Mouse (Mus musculus): ENCODE measurements around the gene Stk24.

GRCm38 (mm10) chr14:121339951-121340401 is 39.8 kb downstream of the Stk24 start:
- TF ChIP-seq CTCF (IDR thresholded peaks at IDR 0.05) = no peak
- no peak for TF ChIP-seq EP300 (IDR thresholded peaks at IDR 0.05)
